Mouse (Mus musculus) lung, postnatal 4 days (tissue): Measurements from ENCODE around the gene Ier3.
"Not testable (repeated sequence)": the region's sequence is repeated elsewhere in the genome, so short reads cannot be mapped to it uniquely, and the experiment has no call there.

Experiments
- DNase-seq, 2 experiments: peaks; one replicate each; pipeline ENCODE4 v3.0.0; 2021

Ier3 gene

DNA sequence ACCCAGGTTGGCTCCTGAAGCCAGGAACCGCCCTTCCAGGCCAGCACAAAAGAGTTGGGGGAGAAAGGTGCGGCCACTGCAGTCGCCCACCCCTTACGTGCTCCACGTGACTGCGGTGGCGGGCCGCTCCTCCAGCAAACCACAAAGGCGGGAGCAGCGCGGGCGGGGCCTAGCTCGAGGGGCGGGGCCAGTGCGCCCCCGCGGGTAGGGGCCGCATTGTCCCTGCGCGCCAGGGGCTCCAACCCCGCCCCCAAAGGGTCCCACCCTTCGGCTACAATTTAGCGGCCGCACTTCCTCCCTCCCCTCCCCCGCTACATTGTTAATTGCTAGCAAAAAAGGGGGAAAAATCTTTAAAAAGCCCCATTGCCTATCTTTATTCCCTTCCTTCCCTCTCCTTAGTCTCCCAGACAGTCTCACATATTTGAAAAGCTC, 15.5 kb downstream of the Ier3 start:
- peak; percentile 93 to 95 for DNase-seq

DNA sequence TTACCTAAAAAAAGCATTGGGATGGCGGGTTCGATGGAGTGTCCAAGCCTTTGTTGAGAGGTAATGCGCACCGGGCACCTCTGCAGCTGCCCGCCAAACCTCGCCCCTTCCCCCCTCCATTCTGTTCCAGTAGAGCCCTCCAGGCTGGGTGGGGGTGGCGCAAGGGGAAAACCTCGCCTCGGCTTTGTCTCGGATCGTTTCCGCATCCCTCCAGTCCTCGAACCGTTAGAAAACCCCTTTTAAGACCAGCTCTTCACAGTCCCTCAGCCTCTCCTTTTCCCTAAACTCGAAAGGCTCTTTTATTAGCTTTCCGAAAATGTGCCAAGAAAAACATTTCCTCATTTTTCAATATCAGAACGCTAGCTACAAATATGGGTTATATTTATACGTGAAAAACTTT, 16.0 kb downstream of the Ier3 start:
- DNase-seq, result peak; percentile 69 to 71

DNA sequence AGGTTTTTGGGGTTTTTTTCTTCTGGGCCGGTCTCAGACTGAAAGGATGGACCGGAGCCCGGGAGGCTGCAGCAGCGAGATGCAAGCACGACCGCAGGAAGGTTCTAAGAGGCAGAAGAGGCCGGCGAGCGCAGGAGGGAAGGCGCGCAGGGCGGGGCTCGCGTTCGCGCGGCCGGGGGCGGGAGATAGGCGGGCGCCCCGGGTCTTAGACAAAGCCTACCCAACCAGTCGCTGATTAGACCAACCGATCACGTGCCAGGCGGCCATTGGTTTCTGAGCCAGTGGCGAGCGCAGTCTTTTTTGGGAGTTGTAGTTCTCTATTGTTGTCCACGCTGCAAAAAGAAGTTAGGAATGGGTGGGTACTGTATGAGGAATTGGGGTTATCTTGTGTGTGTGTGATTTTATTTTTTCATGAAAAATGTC, 16.6 kb downstream of the Ier3 start, which contains the start of gene Tubb5:
Gene Tubb5, minus strand, starts transcription at position 185 of the 423 bp plus-strand sequence.
- peak; percentile 97 to 99 for DNase-seq

DNA sequence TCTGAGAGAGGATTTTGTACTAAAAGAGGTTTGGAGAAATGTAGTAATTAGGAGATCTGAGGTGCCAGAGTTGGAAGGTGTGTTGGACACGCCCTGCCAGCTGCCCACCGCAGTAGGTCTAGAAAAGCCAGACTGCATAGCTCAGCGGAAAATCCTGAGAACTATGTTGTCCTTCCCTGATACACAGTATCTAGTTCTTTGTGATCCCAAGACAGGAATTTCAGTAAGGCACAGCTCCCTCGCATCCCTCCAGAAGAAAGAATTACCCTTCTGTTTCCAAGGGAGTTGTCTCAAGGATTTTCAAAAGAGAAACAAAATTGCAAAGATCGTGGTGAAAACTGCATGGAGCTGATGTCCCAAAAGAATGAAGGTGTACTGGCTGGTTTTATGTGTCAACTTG, 17.1 kb downstream of the Ier3 start:
- DNase-seq, result no peak

DNA sequence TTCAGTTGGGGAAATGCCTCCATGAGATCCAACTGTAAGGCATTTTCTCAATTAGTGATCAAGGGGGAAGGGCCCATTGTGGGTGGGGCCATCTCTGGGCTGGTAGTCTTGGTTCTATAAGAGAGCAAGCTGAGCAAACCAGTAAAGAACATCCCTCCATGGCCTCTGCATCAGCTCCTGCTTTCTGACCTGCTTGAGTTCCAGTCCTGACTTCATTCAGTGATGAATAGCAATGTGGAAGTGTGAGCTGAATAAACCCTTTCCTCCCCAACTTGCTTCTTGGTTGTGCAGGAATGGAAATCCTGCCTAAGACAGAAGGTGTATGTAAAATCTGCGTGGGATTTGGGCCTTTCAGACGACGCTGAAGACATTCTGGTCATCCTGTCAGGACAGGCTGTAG, 17.5 kb downstream of the Ier3 start:
- not testable (repeated sequence) for DNase-seq

DNA sequence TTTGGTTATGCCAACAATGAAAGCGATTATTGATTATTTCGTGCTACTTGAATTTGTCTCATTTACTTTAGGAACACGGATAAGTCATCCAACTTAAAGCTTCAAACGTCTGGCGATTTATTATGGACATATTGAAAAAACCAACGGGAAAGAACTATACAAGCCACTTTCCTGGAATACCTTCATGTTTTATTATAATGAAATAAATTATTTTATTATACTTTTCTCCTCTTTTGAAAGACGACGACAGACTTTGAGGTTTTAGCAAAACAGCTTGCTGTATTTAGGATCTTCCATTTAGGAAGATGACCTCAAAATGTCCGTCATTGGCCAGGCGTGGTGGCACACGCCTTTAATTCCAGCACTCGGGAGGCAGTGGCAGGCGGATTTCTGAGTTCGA, 19.1 kb downstream of the Ier3 start:
- no peak for DNase-seq

DNA sequence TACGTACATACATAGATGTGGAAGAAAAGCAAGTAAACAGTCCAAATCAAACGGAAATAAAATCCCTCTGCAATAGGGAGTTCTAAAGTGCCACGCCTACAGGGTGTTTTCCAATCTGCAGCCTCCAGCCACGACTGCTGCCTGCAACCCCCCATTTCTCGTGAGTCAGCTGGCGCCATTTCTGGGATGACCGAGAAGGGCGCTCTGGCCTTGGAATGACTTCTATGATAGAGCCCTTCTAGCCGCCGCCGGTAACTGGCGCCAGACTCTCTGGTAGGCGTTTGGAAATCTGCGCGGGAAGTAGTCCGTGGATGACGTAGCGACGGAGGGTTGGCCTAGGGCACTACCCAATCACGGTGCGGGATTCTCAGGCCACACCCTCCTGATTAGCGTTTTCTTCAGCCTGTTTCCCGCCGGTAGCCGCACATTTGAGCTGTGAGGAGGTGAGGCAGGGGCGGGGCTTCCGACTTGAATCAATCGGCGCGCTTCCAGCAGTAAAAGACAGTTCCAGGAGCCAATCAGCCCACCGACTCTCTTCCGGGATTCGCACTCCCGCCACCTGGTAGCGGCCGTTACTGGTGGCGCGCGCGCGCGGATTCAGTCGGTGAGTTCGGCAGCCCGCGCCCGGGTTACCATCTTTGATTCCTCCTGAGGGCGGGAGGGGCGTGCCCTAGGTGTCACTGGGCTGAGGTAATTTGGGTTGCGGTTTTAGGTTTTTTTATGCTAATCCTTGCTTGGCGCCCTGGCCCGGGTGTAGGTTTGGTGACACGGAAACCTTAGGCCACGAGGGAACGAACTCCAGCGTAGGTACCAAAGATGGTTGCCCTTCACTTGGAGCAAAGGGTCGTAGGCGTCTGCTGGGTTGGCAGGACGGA, 19.8 kb downstream of the Ier3 start, which contains the start of gene Mdc1:
Gene Mdc1, plus strand, starts transcription at position 440 of the 875 bp plus-strand sequence.
- peak; percentile 99 to 100 for DNase-seq

DNA sequence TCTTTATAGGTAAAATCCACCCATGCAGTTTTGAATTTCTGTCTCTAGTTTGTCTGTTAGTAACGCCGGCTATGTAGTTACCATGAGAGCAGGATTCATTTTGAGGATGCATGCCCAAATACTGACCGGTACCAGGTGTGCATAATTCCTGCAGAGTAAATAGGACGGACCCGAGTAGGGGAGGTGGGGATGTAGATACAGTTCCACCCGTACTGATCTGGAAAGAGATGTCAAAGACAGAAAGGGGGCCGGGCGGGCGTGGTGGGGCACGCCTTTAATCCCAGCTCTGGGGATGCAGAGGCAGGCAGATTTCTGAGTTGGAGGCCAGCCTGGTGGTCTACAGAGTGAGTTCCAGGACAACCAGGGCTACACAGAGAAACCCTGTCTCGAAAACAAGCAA, 20.5 kb downstream of the Ier3 start:
- DNase-seq, result no peak

DNA sequence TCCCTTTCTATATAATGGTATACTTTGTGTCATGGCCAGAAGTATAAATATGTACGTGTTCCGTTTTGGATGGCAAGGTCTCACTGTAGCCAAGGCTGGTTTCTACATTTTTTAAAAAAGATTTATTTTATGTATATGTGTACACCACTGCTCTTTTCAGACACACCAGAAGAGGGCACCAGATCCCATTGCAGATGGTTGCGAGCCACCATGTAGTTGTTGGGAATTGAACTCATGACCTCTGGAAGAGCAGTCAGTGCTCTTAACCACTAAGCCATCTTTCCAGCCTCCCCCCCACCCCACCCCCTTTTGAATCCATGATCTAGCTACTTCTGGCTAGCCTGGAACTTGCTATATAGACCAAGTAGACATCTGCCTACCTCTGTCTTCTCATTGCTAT, 22.0 kb downstream of the Ier3 start:
- no peak for DNase-seq

DNA sequence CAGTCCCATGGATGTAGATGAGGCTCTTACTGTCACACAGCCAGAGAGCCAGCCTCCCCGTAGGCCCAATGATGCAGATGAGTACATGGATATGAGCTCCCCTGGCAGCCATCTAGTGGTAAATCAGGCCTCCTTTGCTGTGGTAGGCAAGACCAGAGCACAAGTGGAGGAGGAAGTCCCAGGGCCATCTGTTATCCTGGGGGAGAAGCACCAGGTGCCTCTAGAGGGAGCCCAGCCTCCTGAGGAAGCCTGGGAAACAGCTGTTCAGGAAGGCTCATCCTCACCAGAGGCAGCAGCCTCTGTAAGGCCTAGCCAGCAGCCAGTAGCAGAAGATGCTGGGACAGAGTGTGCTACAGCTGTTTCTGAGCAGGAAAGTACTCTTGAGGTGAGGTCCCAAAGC, 26.6 kb downstream of the Ier3 start:
- no peak for DNase-seq

DNA sequence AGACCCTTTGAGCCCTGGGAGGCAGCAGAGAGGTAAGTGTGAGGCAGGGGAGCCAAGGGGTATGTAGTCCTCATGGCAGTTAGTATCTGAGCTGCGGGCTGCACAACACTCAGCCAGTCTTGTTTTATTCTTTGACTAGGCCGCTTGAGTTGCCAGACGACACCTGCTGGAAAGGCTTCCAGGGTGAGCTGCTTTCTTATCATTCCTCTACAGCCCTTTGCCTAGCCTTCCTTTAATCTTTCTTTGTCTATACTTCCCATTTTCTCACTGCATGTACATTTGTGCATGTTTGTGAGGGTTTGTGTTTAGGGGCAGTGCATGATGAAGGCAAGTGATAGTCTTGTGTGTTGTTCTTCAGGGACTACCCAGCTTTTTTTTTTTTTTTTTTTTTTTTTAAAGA, 29.5 kb downstream of the Ier3 start:
- no peak for DNase-seq

DNA sequence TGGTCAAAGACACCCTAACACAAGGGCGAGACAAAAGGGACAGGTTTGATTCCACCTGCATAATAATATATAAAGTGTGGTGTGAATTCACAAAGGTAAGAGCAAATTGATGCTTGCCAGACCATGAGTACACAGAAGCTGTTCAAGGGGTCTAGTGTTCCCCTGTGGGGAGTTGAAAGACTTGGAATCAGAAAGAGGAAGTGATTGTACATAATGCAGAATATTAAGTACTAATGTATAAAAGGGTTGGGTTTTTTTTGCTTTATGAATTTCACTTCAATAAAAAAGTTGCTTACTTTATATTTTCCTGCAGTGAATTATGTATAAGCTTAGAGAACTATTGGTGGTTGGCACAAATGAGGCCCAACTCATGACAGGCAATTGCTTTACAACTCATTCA, 37.9 kb downstream of the Ier3 start:
- no peak for DNase-seq

DNA sequence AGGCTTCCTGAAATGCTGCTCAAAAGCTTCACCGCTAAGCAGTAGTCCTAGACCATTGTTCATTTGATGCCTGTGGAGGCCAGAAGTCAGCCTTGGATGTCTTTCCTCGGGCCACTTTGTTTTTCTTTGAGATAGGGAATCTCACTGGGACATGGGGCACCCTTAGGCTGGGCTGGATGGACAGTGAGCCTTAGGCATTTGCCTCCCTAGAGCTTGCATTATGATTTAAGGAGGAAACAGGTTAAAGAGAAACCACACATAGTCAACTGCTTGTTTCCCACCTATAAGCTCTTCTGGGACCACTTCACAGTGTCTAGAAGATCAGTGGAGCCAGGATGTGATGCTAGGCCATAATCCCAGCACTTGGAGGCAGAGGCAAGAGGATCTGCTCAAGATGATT, 38.4 kb downstream of the Ier3 start:
- DNase-seq, result no peak

DNA sequence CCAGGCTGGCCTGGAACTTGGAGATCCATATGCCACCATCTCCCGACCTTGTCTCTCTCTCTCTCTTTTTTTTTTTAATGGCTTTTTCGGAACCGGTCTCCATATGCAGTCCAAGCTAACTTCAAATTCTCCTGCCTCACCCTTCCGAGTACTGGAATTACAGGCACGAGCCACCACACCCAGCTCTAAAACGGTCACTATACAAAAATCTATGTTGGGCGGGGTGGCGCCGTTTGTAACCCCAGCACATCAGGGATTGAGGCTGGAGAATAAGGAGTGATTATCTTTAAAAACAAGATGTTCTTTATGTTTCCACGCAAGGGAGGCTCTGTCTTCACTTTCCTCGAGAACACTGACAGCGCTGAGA, 39.3 kb downstream of the Ier3 start:
- DNase-seq, result no peak

DNA sequence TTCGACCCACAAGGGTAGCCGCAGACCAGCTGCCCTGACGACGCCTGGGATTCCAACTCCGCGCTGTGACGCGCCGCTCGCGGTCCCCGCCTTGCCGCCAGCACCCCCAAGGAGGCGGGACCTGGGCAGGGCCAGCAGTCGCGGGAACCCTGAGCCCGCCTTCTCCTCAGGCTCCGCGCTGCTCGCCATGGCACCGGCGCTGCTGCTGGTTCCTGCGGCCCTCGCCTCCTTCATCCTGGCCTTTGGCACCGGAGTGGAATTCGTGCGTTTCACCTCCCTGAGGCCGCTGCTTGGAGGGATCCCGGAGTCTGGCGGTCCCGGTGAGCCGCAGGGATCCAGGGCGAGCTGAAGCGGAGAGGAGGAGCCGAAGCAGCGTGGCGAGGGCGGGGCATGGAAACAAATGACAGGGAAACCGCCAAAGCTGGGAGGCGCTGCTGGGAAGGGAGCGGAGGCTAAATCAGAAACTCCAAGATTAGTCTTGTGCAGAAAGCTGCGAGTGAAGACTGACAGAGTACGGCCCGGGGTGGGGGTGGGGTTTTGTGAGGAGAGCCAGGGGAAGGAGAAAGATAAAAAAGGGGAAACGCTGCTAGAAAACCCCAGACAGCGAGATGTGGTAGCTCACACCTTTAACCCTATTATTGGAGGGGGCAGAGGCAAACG, 39.8 kb downstream of the Ier3 start, which contains the start of gene Nrm:
Gene Nrm, plus strand, starts transcription at position 121 of the 660 bp plus-strand sequence.
- peak; percentile 93 to 94 for DNase-seq

DNA sequence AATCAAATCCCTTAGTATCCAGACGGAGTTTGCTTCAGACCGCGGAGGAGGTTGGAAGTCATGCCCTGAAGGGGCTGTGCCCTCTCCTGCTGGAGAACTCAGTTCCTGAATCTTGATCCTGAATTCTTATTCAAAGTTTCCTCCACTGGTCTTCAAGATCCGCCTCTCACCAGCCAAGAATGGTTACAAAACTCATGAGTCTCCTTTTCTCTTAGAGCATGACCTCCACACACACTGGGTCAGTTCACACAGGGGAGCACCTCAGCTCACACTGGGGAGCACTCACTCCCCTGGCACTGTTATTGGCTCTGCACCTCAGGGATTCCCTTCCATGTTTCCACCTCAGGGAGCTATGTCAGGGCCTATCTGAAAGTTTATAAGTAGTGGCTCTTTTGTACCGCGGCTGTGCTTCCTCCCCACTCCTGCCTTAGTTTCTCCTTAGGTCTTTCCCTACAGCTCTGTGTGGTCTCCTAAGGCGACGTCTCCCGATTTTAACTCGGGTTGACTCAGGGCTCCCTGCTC, 43.4 kb downstream of the Ier3 start:
- peak in 1 of 2 experiments; percentile 13 for DNase-seq

DNA sequence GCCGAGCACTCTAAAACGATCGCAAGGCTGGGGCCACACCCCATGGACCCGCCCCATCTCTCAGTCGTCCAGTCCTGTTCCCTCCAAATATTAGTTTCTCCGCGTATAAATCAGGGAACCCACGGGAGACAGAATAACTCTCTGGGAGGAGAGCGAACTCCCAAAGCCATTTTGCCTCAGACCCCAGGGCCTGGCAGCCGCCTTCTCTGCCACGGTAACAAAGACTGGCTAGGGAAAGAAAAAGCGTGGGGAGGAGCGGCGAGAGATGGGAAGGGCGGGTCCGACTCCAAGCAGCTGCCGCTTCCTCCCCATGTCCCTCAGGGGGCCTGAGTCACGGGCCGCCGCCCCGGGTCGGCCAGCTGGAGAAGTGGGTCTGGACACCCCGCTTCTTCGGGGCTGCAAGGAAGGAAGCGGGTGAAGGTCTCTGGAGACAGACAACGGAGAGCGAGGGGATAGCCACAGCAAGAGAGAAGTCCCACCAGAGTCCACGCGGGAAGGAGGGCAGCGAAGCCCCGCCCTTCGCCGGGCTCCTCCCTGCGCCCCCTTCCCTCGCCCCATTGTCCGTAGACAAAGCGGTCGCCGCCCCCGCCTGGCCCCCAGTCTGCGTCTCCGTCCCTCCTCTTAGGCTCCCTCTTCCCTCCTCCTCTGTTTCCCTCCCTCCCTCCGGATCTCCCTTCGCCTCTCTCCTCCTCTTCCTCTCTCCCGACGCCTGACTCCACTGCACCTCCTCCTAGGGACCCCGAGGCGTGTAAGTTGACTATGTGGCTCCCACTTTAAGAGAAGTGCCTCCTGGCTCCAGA, 44.2 kb downstream of the Ier3 start, which contains the start of gene Ppp1r18:
Gene Ppp1r18, plus strand, starts transcription at position 113 of the 800 bp plus-strand sequence.
- DNase-seq, result peak; percentile 87 to 92

DNA sequence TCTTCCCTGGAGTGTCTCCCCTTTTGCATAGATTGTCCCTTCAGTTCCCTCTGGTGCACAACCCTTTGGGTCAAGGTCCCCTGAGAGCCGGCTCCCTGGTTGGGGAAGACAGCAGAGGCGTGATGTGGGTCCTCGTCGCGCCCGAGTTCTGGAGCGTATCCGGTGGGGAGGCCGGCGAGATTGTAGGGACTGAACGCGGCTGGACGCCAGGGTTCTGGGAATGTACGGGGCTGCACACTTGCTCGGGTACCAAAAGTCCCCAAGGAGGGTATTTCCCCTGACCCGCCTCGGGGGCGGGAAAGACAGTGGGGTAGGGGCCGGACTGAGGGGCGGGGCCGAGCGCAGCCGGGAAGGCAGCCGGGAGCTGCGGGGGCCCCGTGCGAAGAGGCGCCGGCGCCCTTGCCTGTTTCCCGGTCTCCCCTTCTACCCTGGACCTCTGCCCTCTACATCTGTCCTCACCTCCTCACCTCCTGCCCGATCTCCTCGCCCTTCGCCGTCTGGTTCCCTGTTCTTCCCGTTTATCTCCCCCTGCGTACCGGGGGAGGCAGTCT, 44.9 kb downstream of the Ier3 start:
- DNase-seq, result peak; percentile 75 to 84

DNA sequence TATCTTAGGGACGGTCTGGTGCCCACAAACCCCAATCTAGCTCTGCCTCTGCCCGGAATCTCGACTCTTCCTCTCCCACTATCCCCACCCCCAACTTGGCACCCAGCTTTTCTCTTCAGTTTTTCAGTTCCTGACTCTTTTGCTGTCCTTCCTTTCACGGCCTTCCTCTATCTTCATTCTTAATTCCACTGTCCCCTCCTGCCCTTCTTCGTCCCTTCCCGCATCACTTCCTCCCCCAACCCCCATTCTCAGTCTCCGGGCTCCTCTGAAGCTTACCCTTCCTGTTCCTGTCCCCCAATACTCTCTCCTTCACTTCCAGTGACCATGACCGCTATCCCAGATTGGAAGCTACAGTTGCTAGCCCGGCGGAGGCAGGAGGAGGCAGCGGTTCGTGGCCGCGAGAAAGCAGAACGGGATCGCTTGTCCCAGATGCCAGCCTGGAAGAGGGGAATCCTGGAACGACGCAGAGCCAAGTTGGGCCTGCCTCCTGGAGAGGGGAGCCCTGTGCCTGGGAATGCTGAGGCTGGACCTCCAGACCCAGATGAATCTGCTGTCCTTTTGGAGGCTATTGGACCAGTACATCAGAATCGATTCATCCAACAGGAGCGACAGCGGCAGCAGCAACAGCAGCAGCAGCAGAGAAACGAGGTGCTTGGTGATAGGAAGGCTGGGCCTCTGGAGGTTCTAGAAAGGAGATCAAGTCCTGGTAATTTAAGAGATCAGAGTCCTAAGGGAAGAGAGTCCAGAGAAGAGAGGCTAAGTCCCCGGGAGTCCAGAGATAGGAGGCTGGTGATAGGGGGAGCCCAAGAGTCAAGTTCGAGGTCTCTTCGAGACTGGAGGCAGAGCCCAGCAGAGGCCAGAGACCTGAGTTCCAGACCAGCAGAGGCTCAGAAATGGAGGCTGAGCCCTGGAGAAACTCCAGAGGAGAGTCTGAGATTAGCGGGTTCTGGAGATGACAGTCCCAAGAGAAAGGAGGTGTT, 45.7 kb downstream of the Ier3 start:
- DNase-seq, result peak; percentile 53 to 71

DNA sequence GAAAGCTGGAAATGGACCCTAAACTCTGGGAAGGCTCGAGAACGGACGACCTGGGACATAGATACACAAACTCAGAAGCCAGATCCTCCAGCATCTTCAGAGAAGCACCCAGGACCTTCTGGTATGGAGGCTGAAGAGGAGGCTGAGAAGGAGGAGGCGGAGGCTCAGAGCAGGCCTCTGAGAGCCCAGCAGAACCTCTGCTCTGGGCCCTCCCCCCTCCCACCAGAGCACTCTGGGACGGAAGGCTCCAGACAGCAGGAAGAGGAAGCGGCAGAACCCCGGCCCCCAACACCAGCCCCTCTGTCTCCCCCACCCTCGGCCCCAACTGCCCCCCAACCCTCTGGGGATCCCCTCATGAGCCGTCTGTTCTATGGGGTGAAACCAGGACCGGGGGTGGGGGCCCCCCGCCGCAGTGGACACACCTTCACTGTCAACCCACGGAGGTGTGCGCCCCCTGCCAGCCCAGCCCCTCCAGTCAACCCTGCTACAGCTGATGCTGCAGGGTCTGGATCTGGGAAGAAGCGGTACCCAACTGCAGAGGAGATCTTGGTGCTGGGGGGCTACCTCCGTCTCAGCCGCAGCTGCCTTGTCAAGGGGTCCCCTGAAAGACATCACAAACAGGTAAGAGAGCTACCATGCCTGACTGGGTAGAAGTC, 46.8 kb downstream of the Ier3 start:
- DNase-seq, result peak; percentile 62 to 69

DNA sequence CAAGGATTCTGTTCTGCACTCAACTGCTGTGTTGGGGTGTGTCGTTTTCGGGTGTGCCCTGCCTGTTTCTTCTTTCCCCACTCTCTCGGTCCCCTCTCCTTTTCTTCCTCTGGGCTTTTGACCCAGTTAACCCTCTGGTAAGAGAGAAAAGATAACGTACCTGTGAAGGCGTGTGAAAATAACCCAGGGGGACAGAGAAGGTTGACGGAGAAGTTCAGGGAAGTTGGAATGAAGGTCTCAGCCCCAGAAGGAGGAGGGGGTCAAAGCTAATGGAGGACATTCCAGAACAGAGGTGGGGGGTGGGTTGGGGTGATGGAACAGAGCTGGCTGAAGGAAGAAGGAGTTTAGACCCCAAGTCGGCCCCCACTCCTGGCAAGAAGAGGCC, 47.5 kb downstream of the Ier3 start:
- no peak for DNase-seq
